Mouse (Mus musculus) CH12.LX (cell line): ENCODE results near the gene Medag. TPM values are rescaled to one million over a fixed set of nuclear protein-coding genes. Genes with fewer than 3 reads are reported as not detected.

Experiments used
- DNase-seq: peaks from one replicate; pipeline ENCODE4 v3.0.0-alpha.2; 2013; ENCODE audit errors: extremely low read depth
- H3K27ac ChIP-seq: 2 replicates; pipeline ENCODE4 v1.5.1; 2012; ENCODE audit warnings: low read depth, mild to moderate bottlenecking, control low read depth, moderate library complexity; ENCODE audit not compliant: insufficient read depth
- H3K27me3 ChIP-seq: replicated peaks from 2 replicates; pipeline ENCODE3; 2012; ENCODE audit warnings: inconsistent platforms
- H3K36me3 ChIP-seq, 2 experiments: replicated peaks in 1 of 2; 2 replicates each; pipeline versions ENCODE3 to v1.6.1; 2012; ENCODE audit warnings: inconsistent platforms in 1 of 2, low read length in 1 of 2, mild to moderate bottlenecking in 1 of 2, mixed read lengths in 1 of 2, moderate library complexity in 1 of 2; ENCODE audit not compliant: control insufficient read depth in 1 of 2, insufficient read depth in 1 of 2
- H3K4me1 ChIP-seq, 2 experiments: 2 replicates each; pipeline ENCODE4 v1.6.1; 2012; ENCODE audit warnings: inconsistent platforms in 1 of 2, moderate library complexity in 1 of 2; ENCODE audit not compliant: insufficient read depth in 2 of 2, control insufficient read depth in 1 of 2
- H3K4me2 ChIP-seq: 2 replicates; pipeline ENCODE4 v1.6.1; 2012; ENCODE audit warnings: low read depth, mild to moderate bottlenecking, control low read depth; ENCODE audit not compliant: poor library complexity, insufficient read depth, severe bottlenecking
- H3K4me3 ChIP-seq, 3 experiments: fragments of 150-350 bp in 1 of 3; sonication (generic) in 1 of 3; replicated peaks in 1 of 3; 2 replicates each; pipeline versions ENCODE3 to v1.5.1; 2011 to 2012; ENCODE audit warnings: low read depth in 2 of 3, low read length in 2 of 3, mild to moderate bottlenecking in 2 of 3, moderate library complexity in 2 of 3, control low read depth in 1 of 3, improper control_type of control experiment in 1 of 3, inconsistent platforms in 1 of 3, mixed read lengths in 1 of 3; ENCODE audit not compliant: poor library complexity in 1 of 3
- H3K79me2 ChIP-seq: replicated peaks from 2 replicates; pipeline ENCODE4 v1.6.1; 2012; ENCODE audit warnings: mild to moderate bottlenecking, moderate library complexity; ENCODE audit not compliant: control insufficient read depth, poor library complexity, insufficient read depth, severe bottlenecking; ENCODE audit errors: extremely low read depth
- H3K9ac ChIP-seq: 2 replicates; pipeline ENCODE4 v1.6.1; 2012; ENCODE audit warnings: low read depth, mild to moderate bottlenecking, control low read depth, moderate library complexity; ENCODE audit not compliant: insufficient read depth
- H3K9me3 ChIP-seq: replicated peaks from 2 replicates; pipeline ENCODE3; 2012; ENCODE audit warnings: low read length, inconsistent platforms, mixed read lengths
- BHLHE40 ChIP-seq: IDR thresholded peaks from 2 replicates; pipeline ENCODE4 v1.6.1; 2011; ENCODE audit warnings: mild to moderate bottlenecking, low read depth, low read length, improper control_type of control experiment
- CTCF ChIP-seq, 2 experiments: IDR thresholded peaks in 1 of 2; conservative IDR thresholded peaks in 1 of 2; 2 replicates each; pipeline ENCODE4 v1.5.1; 2011 to 2012; ENCODE audit warnings: low read depth in 2 of 2, low read length in 2 of 2, improper control_type of control experiment in 1 of 2, inconsistent platforms in 1 of 2, mild to moderate bottlenecking in 1 of 2, moderate library complexity in 1 of 2
- E2F4 ChIP-seq: IDR thresholded peaks from 2 replicates; pipeline ENCODE4 v1.6.1; 2011; ENCODE audit warnings: low read depth, low read length, improper control_type of control experiment; ENCODE audit not compliant: insufficient replicate concordance
- ELF1 ChIP-seq: IDR thresholded peaks from 2 replicates; pipeline ENCODE4 v1.6.1; 2014; ENCODE audit warnings: low read depth, mild to moderate bottlenecking, inconsistent platforms, low read length, improper control_type of control experiment
- EP300 ChIP-seq: IDR thresholded peaks from 2 replicates; pipeline ENCODE4 v1.6.1; 2011; ENCODE audit warnings: low read length, improper control_type of control experiment
- HCFC1 ChIP-seq: IDR thresholded peaks from 2 replicates; pipeline ENCODE4 v1.6.1; 2012; ENCODE audit warnings: low read depth, mild to moderate bottlenecking, inconsistent platforms, low read length, improper control_type of control experiment
- JUN ChIP-seq: IDR thresholded peaks from 2 replicates; pipeline ENCODE4 v1.6.1; 2011; ENCODE audit warnings: low read depth, mild to moderate bottlenecking, low read length, improper control_type of control experiment, moderate library complexity; ENCODE audit not compliant: insufficient read depth
- JUND ChIP-seq: conservative IDR thresholded peaks from 2 replicates; pipeline ENCODE4 v1.6.1; 2011; ENCODE audit warnings: low read depth, low read length, improper control_type of control experiment
- MAFK ChIP-seq: IDR thresholded peaks from 2 replicates; pipeline ENCODE4 v1.6.1; 2011; ENCODE audit warnings: low read length, improper control_type of control experiment; ENCODE audit not compliant: insufficient replicate concordance
- MAX ChIP-seq: IDR thresholded peaks from 2 replicates; pipeline ENCODE4 v1.6.1; 2011; ENCODE audit warnings: low read length, improper control_type of control experiment
- MAZ ChIP-seq: IDR thresholded peaks from 2 replicates; pipeline ENCODE4 v1.6.1; 2012; ENCODE audit warnings: low read depth, mild to moderate bottlenecking, inconsistent platforms, low read length, improper control_type of control experiment, moderate library complexity
- NELFE ChIP-seq: IDR thresholded peaks from 2 replicates; pipeline ENCODE4 v1.6.1; 2011; ENCODE audit warnings: low read depth, low read length, improper control_type of control experiment
- PAX5 ChIP-seq: IDR thresholded peaks from 2 replicates; pipeline ENCODE4 v1.6.1; 2012; ENCODE audit warnings: low read length, inconsistent platforms, mixed read lengths
- POLR2AphosphoS2 ChIP-seq: IDR thresholded peaks from 2 replicates; pipeline ENCODE4 v1.6.1; 2011; ENCODE audit warnings: low read depth, low read length, improper control_type of control experiment
- RAD21 ChIP-seq: IDR thresholded peaks from 2 replicates; pipeline ENCODE4 v1.6.1; 2011; ENCODE audit warnings: low read depth, mild to moderate bottlenecking, low read length, improper control_type of control experiment, moderate library complexity
- SIN3A ChIP-seq: IDR thresholded peaks from 2 replicates; pipeline ENCODE4 v1.6.1; 2012; ENCODE audit warnings: low read length, improper control_type of control experiment, inconsistent platforms
- SMC3 ChIP-seq: IDR thresholded peaks from 2 replicates; pipeline ENCODE4 v1.6.1; 2011; ENCODE audit warnings: low read depth, low read length, improper control_type of control experiment
- TBP ChIP-seq: conservative IDR thresholded peaks from 2 replicates; pipeline ENCODE4 v1.6.1; 2011; ENCODE audit warnings: low read depth, low read length, improper control_type of control experiment
- UBTF ChIP-seq: IDR thresholded peaks from 2 replicates; pipeline ENCODE4 v1.6.1; 2012; ENCODE audit warnings: low read depth, mild to moderate bottlenecking, inconsistent platforms, low read length, improper control_type of control experiment, moderate library complexity
- ZC3H11A ChIP-seq: IDR thresholded peaks from 2 replicates; pipeline ENCODE4 v1.6.1; 2012; ENCODE audit warnings: low read depth, mild to moderate bottlenecking, inconsistent platforms, low read length, improper control_type of control experiment
- ZKSCAN1 ChIP-seq: IDR thresholded peaks from 2 replicates; pipeline ENCODE4 v1.6.1; 2012; ENCODE audit warnings: low read depth, inconsistent platforms, low read length, improper control_type of control experiment, borderline replicate concordance
- ZMIZ1 ChIP-seq: IDR thresholded peaks from 2 replicates; pipeline ENCODE4 v1.6.1; 2012; ENCODE audit warnings: low read depth, mild to moderate bottlenecking, inconsistent platforms, low read length, improper control_type of control experiment
- ZNF384 ChIP-seq: IDR thresholded peaks from 2 replicates; pipeline ENCODE4 v1.6.1; 2012; ENCODE audit warnings: low read depth, low read length, improper control_type of control experiment, inconsistent platforms
- dilution Hi-C: fragments of 300-500 bp; cut with MboI; formaldehyde crosslinking; loops from 2 replicates; pipeline ENCODE4 v1.14.3; 2020; ENCODE audit warnings: low sequenced_read_pairs; ENCODE audit not compliant: extremely low pct_unique_long_range_greater_than_20kb, extremely low pct_ligation_motif_present
- in situ Hi-C: fragments of 300-500 bp; cut with MboI; formaldehyde crosslinking; loops from 3 replicates; pipeline ENCODE4 v1.14.3; 2019; ENCODE audit warnings: low sequenced_read_pairs, low pct_ligation_motif_present, low pct_unique_long_range_greater_than_20kb, mixed read lengths
- polyA plus RNA-seq: library from polyadenylated mRNA; unstranded; fragments of >175 nt; gene quantifications from 2 replicates; pipeline ENCODE4 v1.2.1, GENCODE M21; 2012; ENCODE audit warnings: low read depth; ENCODE audit not compliant: insufficient read length
- total RNA-seq, 2 experiments: library from RNA; depleted of rRNA; stranded (reverse); fragments of 300-350 nt in 1 of 2; fragments of >200 nt in 1 of 2; gene quantifications; 2 replicates each; pipeline ENCODE4 v1.2.3; 2012 to 2014

The Medag gene
- total and polyA plus RNA-seq, 3 experiments = not detected

DNA sequence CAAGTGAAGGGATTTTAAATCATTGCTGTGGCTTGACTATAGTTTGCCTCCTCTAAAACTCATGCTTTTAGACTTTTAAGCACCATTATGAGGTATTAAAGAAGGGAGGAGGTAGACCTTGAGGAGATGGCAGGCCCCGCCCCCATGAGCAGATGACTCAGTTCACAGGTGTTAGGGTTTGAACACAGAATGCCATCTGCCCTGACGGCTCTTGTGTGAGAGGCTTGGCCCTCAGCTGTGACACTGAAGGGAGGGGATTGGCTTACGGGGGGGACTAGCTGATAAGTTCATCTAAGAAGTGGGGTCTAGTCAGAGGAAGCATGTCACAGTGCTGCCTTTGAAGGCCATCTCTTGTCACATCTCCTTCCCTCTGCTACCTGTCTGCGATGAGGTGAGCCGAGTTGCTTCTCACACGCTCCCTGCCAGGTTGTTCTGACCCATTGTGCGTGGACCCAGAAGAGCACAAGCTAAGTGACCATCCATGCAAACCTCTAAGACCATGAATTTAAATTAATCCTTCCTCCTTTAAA lies 10.0 kb upstream of the Medag start:
- Histone ChIP-seq H3K4me3 (no peak overlapping the region), H3K36me3 (no peaks in the 10 kb centered on the region), H3K79me2 (no peaks in the 10 kb centered on the region), H3K27ac (no peak overlapping the region), H3K27me3 (no peaks in the 10 kb centered on the region), H3K9me3 (peaks cover 35% of the 10 kb centered on the region), H3K4me2 (no peak overlapping the region), H3K4me1 (peaks cover 0 to 14% of the 10 kb centered on the region in 2 experiments; a peak in 2 of 4 replicates), H3K9ac (no peak overlapping the region)
- TF ChIP-seq POLR2AphosphoS2 (no peak), UBTF (no peak), SMC3 (no peak), TBP (no peak), HCFC1 (no peak), MAZ (no peak), MAFK (no peak), BHLHE40 (no peak), ZC3H11A (no peak), ELF1 (no peak), ZNF384 (no peak)
- no peak for DNase-seq
- in situ Hi-C loops (no loop called here), dilution Hi-C loops (no loop called here)

DNA sequence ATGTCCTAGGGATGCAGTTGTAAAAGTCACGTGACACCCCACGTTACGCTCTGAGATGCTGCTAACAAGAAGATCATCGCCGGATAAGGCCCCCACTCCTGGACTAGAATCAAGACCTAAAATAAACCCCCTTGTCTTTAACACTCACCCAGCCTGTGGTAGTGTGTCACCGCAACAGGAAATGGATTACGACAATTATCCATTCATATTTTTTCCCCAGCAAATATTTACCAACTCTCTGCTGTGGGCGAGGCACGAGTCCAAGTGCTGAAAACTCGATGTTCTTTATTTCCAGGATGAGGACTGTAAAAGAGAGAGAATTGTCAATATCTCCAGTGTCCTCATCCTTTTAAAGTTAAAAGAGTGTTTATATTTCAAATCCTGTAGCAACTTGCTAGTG lies 9.5 kb upstream of the Medag start:
- no peak for DNase-seq

DNA sequence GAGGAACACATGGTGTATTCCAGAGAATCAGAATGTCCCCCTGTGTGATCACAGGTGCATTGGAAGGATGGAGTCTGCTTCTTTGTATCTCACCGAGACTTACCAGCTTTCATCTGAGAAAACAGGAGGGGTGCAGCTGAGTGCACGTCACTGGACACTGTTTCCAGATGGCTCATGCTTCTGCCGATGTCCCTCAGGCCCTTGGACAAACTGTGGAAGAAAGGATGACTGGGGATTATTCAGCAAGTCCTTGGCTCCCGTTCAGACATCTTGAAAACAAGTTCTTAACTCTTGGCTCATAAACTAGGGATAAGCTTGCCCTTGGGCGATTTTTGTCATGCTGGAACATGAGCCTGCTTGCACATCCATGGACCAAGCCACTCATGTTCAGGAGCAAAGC lies 8.2 kb upstream of the Medag start:
- dilution Hi-C loops = no loop called here
- in situ Hi-C loops = no loop called here
- Histone ChIP-seq H3K27ac (no peak overlapping the region), H3K9me3 (peaks cover 40% of the 10 kb centered on the region), H3K9ac (no peak overlapping the region), H3K4me2 (no peak overlapping the region), H3K27me3 (no peaks in the 10 kb centered on the region), H3K4me3 (no peak overlapping the region), H3K36me3 (no peaks in the 10 kb centered on the region), H3K4me1 (peaks cover 0 to 7% of the 10 kb centered on the region in 2 experiments; a peak in 2 of 4 replicates), H3K79me2 (no peaks in the 10 kb centered on the region; the same call in 1 of the 2 replicates)
- TF ChIP-seq ZKSCAN1 (no peak), EP300 (no peak), SIN3A (no peak), ZMIZ1 (no peak), PAX5 (no peak), MAZ (no peak), SMC3 (no peak), UBTF (no peak), NELFE (no peak), E2F4 (no peak), ZNF384 (no peak), JUND (no peak), CTCF (conservative IDR thresholded peaks at IDR 0.05 in 1 of 2, IDR thresholded peaks at IDR 0.05 in 1 of 2; ENCODE audit: low read depth in 2 of 2, low read length in 2 of 2) (no peak), JUN (no peak), BHLHE40 (no peak), RAD21 (no peak)
- no peak for DNase-seq

More for the DNA sequence above, 9.5 kb upstream of the Medag start:
- Histone ChIP-seq H3K4me2 (no peak overlapping the region), H3K79me2 (no peaks in the 10 kb centered on the region), H3K9ac (no peak overlapping the region), H3K27me3 (no peaks in the 10 kb centered on the region), H3K36me3 (no peaks in the 10 kb centered on the region), H3K4me3 (no peak overlapping the region), H3K4me1 (peaks cover 0 to 14% of the 10 kb centered on the region in 2 experiments; a peak in 2 of 4 replicates), H3K9me3 (peaks cover 36% of the 10 kb centered on the region), H3K27ac (no peak overlapping the region)
- in situ Hi-C loops = no loop called here
- dilution Hi-C loops = no loop called here
- TF ChIP-seq E2F4 (no peak), MAX (no peak), JUN (no peak)
